Mouse (Mus musculus) thymus, adult 2 months (tissue): ENCODE measurements at regions not wholly inside any gene's neighbourhood (a gene's known extent, or its start where the extent isn't known, plus 50 kb on each side); places are given as distances from the start of the nearest gene placed in this dataset.

ENCODE experiments used
- DNase-seq: peaks from one replicate; pipeline ENCODE4 v3.0.0; 2021
- H3K27ac ChIP-seq: fragments of 200-500 bp; 2 replicates; pipeline ENCODE4 v1.5.1; 2012; ENCODE audit warnings: low read length, control low read depth; ENCODE audit not compliant: control insufficient read depth, insufficient read depth
- H3K27me3 ChIP-seq: fragments of 200-500 bp; 2 replicates; pipeline ENCODE4 v1.6.1; 2012; ENCODE audit warnings: mild to moderate bottlenecking, low read length, moderate library complexity, mixed read lengths; ENCODE audit not compliant: control insufficient read depth, insufficient read depth
- H3K36me3 ChIP-seq: fragments of 200-500 bp; 2 replicates; pipeline ENCODE4 v1.6.1; 2012; ENCODE audit warnings: mild to moderate bottlenecking, low read length, moderate library complexity; ENCODE audit not compliant: control insufficient read depth, insufficient read depth
- H3K4me1 ChIP-seq: fragments of 200-500 bp; replicated peaks from 2 replicates; pipeline ENCODE4 v1.6.1; 2012; ENCODE audit warnings: low read length; ENCODE audit not compliant: control insufficient read depth, insufficient read depth
- H3K4me3 ChIP-seq: fragments of 200-500 bp; 2 replicates; pipeline ENCODE4 v1.5.1; 2012; ENCODE audit warnings: mild to moderate bottlenecking, low read length, control low read depth, moderate library complexity; ENCODE audit not compliant: control insufficient read depth, insufficient read depth
- CTCF ChIP-seq: fragments of 200-500 bp; IDR thresholded peaks from 2 replicates; pipeline ENCODE4 v1.5.1; 2012; ENCODE audit warnings: mild to moderate bottlenecking, control low read depth, low read length, moderate library complexity, borderline replicate concordance; ENCODE audit not compliant: control insufficient read depth, poor library complexity, insufficient read depth; ENCODE audit errors: extremely low read depth
- POLR2A ChIP-seq: fragments of 200-500 bp; IDR thresholded peaks from 2 replicates; pipeline ENCODE4 v1.6.1; 2012; ENCODE audit warnings: mild to moderate bottlenecking, low read length, control low read depth, moderate library complexity; ENCODE audit not compliant: control insufficient read depth, poor library complexity, insufficient read depth; ENCODE audit errors: extremely low read depth
- WGBS: fragments of 180-500 bp; shearing (Covaris S2); methylation state at CpG from one replicate; pipeline ENCODE4 v1.1.7; 2018; 5-methylcytosine and 5-hydroxymethylcytosine counted together

DNA sequence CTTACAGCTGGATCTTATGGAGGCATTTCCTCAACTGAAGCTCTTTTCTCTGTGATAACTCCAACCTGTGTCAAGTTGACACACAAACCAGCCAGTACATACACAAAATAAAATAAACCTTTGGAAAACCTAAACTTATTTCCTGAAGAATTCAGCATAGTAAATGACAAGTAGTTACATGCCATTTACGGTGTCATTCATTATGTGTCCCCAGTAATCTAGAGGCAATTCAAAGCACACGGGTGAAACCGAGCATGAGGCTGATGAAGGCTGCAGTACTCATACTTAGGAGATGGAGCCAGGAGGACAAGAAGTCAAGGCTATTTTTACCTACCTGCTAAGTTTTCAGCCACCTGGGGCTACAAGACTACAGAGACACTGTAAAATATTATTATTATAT is 54.4 kb upstream of the Cpm start:
- Histone ChIP-seq H3K4me1 (peaks cover 8% of the 10 kb centered on the region), H3K27ac (no peak overlapping the region), H3K27me3 (peaks cover 8% of the 10 kb centered on the region; the same call in 1 of the 2 replicates), H3K36me3 (no peaks in the 10 kb centered on the region), H3K4me3 (no peak overlapping the region)
- 96% methylated on average over 3 of the region's 3 CpGs for WGBS
- no peak for DNase-seq
- no peak for TF ChIP-seq POLR2A
- no peak for TF ChIP-seq CTCF

GRCm38 (mm10) chr10:117574056-117574727 is 55.1 kb upstream of the Cpm start:
- Histone ChIP-seq H3K36me3 (no peaks in the 10 kb centered on the region), H3K4me3 (no peak overlapping the region), H3K27me3 (peaks cover 8% of the 10 kb centered on the region; the same call in 1 of the 2 replicates), H3K4me1 (peaks cover 8% of the 10 kb centered on the region), H3K27ac (no peak overlapping the region)
- TF ChIP-seq POLR2A (no peak), CTCF (no peak)
- DNase-seq, result no peak
- WGBS, result 91% methylated on average over 6 of the region's 6 CpGs

DNA sequence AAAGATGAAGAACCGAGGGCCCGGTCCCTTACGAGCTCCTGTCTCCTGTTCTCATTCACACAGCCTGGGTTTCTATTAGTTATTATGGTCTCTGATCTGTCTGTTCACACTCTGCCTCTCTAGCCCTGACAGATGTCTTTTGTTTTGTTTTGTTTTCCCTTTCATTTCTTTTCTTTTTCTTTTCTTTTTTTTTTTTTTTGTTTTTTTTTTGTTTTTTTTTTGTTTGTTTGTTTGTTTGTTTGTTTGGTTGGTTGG is 55.8 kb upstream of the Cpm start:
- H3K4me1 ChIP-seq, result peaks cover 8% of the 10 kb centered on the region
- H3K4me3 ChIP-seq, result no peak overlapping the region
- H3K36me3 ChIP-seq, result no peaks in the 10 kb centered on the region
- H3K27ac ChIP-seq, result no peak overlapping the region
- H3K27me3 ChIP-seq, result peaks cover 8% of the 10 kb centered on the region; the same call in 1 of the 2 replicates
- no peak for TF ChIP-seq CTCF
- no peak for TF ChIP-seq POLR2A
- 97% methylated on average over 3 of the region's 3 CpGs for WGBS
- DNase-seq, result no peak

GRCm38 (mm10) chr10:117572746-117573595 is 56.3 kb upstream of the Cpm start:
- peaks cover 8% of the 10 kb centered on the region for H3K4me1 ChIP-seq
- H3K27me3 ChIP-seq, result peaks cover 8% of the 10 kb centered on the region; the same call in 1 of the 2 replicates
- WGBS, result 91% methylated on average over 13 of the region's 13 CpGs
- H3K36me3 ChIP-seq, result no peaks in the 10 kb centered on the region
- DNase-seq, result no peak
- H3K27ac ChIP-seq, result no peak overlapping the region
- TF ChIP-seq POLR2A (no peak), CTCF (no peak)
- no peak overlapping the region for H3K4me3 ChIP-seq

DNA sequence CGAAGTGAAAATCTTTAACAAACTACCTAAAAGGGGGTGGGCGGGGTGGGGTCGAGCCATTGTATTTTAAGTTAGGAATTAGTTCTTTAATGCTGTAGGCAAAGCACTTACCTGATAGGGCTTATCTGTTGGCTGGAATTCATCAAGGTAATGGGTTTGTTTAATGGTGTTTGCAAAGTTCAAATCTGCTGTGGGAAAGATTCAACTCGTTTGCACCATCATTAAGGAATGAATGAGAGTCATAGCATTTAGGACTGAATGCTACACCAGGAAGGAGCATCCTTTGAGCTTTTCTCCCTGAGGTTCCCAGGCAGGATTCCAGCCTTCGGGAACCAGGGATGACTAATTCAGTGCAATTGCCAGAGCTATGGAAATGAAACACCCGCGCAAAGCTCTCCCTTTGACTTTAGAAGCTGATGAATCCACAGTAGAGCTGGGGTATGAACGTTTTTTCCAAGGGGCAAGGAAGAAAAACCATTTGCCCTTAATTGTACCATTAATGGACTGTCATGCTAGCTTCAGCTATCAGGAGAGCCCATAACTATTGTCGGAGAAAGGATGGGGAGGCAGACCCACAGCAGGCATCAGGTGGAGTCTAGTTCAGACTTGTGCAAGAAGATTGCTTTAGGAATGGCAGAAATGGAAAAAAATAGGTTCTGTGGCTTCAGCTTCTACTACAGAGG is 57.3 kb upstream of the Cpm start:
- TF ChIP-seq POLR2A (no peak), CTCF (no peak)
- no peak overlapping the region for H3K27ac ChIP-seq
- WGBS, result 36% methylated on average over 9 of the region's 9 CpGs
- peaks cover 5% of the 10 kb centered on the region for H3K4me1 ChIP-seq
- H3K4me3 ChIP-seq, result no peak overlapping the region
- peaks cover 8% of the 10 kb centered on the region; the same call in 1 of the 2 replicates for H3K27me3 ChIP-seq
- H3K36me3 ChIP-seq, result no peaks in the 10 kb centered on the region
- DNase-seq, result no peak
